Mouse (Mus musculus) ES-Bruce4 (cell line): ENCODE measurements around the gene B3gnt3. TPM values are rescaled to one million over a fixed set of nuclear protein-coding genes. Genes with fewer than 3 reads are reported as not detected.

Experiments used
- H3K27ac ChIP-seq: 2 replicates; pipeline ENCODE4 v1.5.1; 2012; ENCODE audit warnings: low read length, inconsistent platforms; ENCODE audit not compliant: insufficient read depth
- H3K27me3 ChIP-seq: 2 replicates; pipeline ENCODE4 v1.6.1; 2012; ENCODE audit warnings: mild to moderate bottlenecking, low read length, inconsistent platforms; ENCODE audit not compliant: control insufficient read depth, poor library complexity, insufficient read depth, severe bottlenecking
- H3K36me3 ChIP-seq: 2 replicates; pipeline ENCODE4 v1.6.1; 2012; ENCODE audit warnings: inconsistent platforms, mild to moderate bottlenecking, low read length, moderate library complexity; ENCODE audit not compliant: control insufficient read depth, poor library complexity, insufficient read depth, severe bottlenecking
- H3K4me1 ChIP-seq: one replicate; pipeline ENCODE4 v1.8.1; 2011; ENCODE audit warnings: low read length; ENCODE audit not compliant: control insufficient read depth, insufficient read depth
- H3K4me3 ChIP-seq: 2 replicates; pipeline ENCODE4 v1.5.1; 2011; ENCODE audit warnings: low read depth, mild to moderate bottlenecking, low read length
- H3K9ac ChIP-seq: 2 replicates; pipeline ENCODE4 v1.6.1; 2012; ENCODE audit warnings: low read depth, mild to moderate bottlenecking, inconsistent platforms; ENCODE audit not compliant: poor library complexity, severe bottlenecking
- H3K9me3 ChIP-seq: replicated peaks from 2 replicates; pipeline ENCODE4 v1.6.1; 2012; ENCODE audit warnings: mild to moderate bottlenecking, low read length, inconsistent platforms; ENCODE audit not compliant: control insufficient read depth, poor library complexity, insufficient read depth, severe bottlenecking
- CTCF ChIP-seq: IDR thresholded peaks from one replicate; pipeline ENCODE4 v1.8.1; 2011; ENCODE audit warnings: low read depth, low read length
- EP300 ChIP-seq: IDR thresholded peaks from 2 replicates; pipeline ENCODE4 v1.6.1; 2011; ENCODE audit warnings: low read depth, low read length; ENCODE audit not compliant: insufficient read depth
- POLR2A ChIP-seq: IDR thresholded peaks from one replicate; pipeline ENCODE4 v1.8.1; 2011; ENCODE audit warnings: low read length; ENCODE audit not compliant: insufficient read depth
- polyA plus RNA-seq: library from polyadenylated mRNA; stranded (reverse); fragments of >200 nt; gene quantifications from 2 replicates; pipeline ENCODE4 v1.2.4, GENCODE M21; 2011; ENCODE audit warnings: low read depth; ENCODE audit not compliant: missing spikeins, insufficient read depth, insufficient read length

The B3gnt3 gene
- polyA plus RNA-seq, 1 experiment: 1.8 TPM

DNA sequence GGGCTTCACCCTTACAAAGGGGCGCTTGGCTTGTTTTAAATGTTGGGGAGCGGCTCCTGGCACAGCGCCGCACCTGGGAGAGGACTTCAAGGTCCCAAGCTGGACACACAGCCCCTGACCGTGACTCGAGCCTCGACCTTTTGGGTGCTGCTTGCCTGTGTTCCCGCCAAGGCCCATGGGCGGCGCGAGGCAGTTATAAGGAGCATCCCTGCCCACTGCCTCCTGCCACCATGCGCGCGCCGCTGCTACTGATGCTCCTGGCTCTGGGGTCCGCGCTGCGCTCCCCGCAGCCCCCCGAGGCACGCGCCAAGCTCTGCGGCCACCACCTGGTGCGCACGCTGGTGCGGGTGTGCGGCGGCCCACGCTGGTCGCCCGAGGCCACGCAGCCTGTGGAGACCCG is 12.6 kb downstream of the B3gnt3 start, which contains the start of gene Insl3:
Gene Insl3, plus strand, starts transcription at position 187 of the 400 bp plus-strand sequence.
- Histone ChIP-seq H3K4me3 (peak within 1 kb of the TSS; percentile 3; the same call in 1 of the 2 replicates), H3K27me3 (peaks cover 16% of the 10 kb centered on the region), H3K9me3 (no peaks in the 10 kb centered on the region), H3K4me1 (peaks cover 12% of the 10 kb centered on the region), H3K27ac (no peak within 1 kb of the TSS), H3K36me3 (no peaks in the 10 kb centered on the region), H3K9ac (peak within 1 kb of the TSS; percentile 17)
- no peak for TF ChIP-seq POLR2A
- TF ChIP-seq EP300: no peak
- TF ChIP-seq CTCF: no peak

DNA sequence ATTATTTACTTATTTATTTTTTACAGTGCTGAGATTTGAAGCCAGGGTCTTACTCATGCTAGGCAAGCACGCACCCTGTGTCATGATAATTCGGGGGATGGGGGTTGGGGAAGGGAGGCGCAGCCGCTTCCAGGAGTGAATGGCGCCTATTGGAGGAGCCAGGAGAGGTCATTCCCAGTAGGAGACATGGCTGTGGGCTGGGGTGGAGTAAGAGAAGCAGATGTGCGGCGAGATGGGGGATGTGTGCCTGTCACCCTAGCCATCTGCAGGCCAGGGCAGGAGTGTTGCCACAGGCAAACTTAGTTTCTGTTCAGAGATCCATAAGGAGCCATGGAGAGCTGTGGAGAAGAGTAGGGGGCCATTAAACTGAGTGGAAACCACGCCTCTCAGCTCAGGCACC is 14.0 kb downstream of the B3gnt3 start:
- Histone ChIP-seq H3K9ac (no peak overlapping the region), H3K27ac (no peak overlapping the region), H3K4me3 (no peak overlapping the region), H3K4me1 (peaks cover 12% of the 10 kb centered on the region), H3K27me3 (peaks cover 3% of the 10 kb centered on the region; the same call in 1 of the 2 replicates), H3K36me3 (no peaks in the 10 kb centered on the region), H3K9me3 (no peaks in the 10 kb centered on the region)
- TF ChIP-seq CTCF (no peak), EP300 (peak; percentile 75; the same call in 1 of the 2 replicates)

DNA sequence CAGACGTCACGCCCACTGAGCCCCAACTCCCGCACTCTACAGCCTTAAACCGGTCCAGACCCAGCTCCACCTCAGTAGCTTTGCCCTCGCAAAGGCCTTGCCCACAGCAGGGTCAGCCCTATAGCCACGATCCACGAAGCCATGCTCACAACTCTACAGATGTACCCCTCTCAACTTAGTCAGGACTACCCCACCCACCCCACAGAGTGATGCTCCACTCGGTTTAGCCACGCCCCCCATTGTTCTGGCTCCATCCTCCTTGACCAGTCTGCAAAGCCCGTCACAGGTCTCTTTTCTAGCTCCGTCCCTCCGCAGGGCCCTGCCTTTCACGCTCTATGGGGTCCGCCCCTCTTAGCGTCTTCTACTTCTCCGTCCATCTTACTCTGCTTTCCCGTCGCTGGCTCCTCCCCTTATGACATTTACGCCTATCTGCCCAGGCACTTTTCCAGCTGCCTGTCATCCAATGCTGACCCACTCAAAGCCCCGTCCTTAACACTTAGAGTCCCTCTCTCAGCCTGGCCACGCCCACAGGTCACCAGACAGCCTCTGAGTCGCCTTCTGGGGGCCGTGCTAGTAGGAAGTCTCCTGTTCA is 15.3 kb downstream of the B3gnt3 start:
- Histone ChIP-seq H3K4me1 (peaks cover 12% of the 10 kb centered on the region), H3K36me3 (no peaks in the 10 kb centered on the region), H3K9me3 (no peaks in the 10 kb centered on the region), H3K27me3 (no peaks in the 10 kb centered on the region), H3K4me3 (peak overlapping the region; percentile 33), H3K9ac (peak overlapping the region; percentile 4; the same call in 1 of the 2 replicates), H3K27ac (no peak overlapping the region)
- TF ChIP-seq CTCF (no peak), EP300 (no peak), POLR2A (no peak)

DNA sequence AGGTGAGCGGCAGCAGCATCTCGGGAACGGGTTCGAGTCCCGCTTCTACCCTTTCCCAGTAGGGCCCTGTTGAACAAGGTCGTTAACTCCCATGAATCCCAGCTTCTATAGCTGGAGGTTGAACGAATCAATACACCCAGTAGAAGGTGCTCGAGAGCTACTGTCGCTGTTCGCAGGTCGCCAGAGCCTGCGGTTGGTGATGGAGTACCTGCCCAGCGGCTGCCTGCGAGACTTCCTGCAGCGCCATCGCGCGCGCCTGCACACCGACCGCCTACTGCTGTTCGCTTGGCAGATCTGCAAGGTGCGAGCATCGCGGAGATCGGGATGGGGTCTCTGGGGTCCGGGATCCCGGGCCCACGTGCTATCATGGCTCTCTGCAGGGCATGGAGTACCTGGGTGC is 16.0 kb downstream of the B3gnt3 start:
- Histone ChIP-seq H3K4me1 (peaks cover 12% of the 10 kb centered on the region), H3K36me3 (no peaks in the 10 kb centered on the region), H3K27ac (no peak overlapping the region), H3K9ac (peak overlapping the region; percentile 4; the same call in 1 of the 2 replicates), H3K27me3 (no peaks in the 10 kb centered on the region), H3K9me3 (no peaks in the 10 kb centered on the region), H3K4me3 (peak overlapping the region; percentile 33)
- TF ChIP-seq POLR2A (no peak), EP300 (peak; percentile 16; the same call in 1 of the 2 replicates), CTCF (peak; percentile 74)

DNA sequence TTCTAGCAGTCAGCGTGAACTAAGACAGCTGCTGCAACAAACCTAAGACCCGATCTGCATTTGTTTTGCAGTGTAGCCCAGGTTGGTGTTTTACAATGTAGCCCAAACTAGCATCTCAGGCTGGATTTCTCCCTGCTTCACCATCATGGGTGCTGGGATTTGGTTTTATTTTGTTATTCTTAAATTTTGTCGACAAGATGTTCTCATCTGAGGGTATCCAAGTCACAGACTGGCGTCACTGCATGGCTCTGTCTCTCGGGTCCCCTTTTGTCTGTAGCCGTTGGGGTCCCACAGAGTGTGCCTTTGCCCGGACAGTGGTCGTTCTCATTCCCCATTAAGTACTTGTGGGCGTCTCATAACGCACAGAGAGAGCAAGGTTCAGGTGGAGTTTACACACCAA is 16.9 kb downstream of the B3gnt3 start:
- no peaks in the 10 kb centered on the region for H3K27me3 ChIP-seq
- no peaks in the 10 kb centered on the region for H3K9me3 ChIP-seq
- no peak overlapping the region for H3K27ac ChIP-seq
- H3K4me1 ChIP-seq: peaks cover 12% of the 10 kb centered on the region
- H3K4me3 ChIP-seq: no peak overlapping the region
- H3K36me3 ChIP-seq: no peaks in the 10 kb centered on the region
- TF ChIP-seq CTCF: no peak
- no peak for TF ChIP-seq POLR2A
- TF ChIP-seq EP300: no peak
- 0 out of 2 replicates have a peak overlapping the region, but pooled peaks have one; percentile 4 for H3K9ac ChIP-seq

DNA sequence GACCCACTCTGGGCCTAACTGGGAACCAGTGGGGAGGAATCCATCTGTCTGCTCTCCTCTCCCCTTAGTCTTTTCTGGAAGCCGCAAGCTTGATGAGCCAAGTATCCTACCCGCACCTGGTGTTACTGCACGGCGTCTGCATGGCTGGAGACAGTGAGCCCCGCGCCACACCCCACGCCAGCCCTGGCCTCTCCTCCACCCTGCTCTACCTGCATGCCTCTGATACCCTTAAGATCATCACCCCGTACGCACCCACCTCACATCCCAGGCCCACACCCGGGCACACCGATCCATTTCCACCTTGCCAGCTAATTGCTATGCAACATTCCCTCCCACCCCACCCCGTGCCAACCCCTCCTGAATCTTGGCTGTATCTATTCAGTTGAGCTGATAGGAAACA is 18.8 kb downstream of the B3gnt3 start:
- no peaks in the 10 kb centered on the region for H3K36me3 ChIP-seq
- H3K9me3 ChIP-seq: no peaks in the 10 kb centered on the region
- no peak overlapping the region for H3K4me3 ChIP-seq
- no peaks in the 10 kb centered on the region for H3K27me3 ChIP-seq
- H3K9ac ChIP-seq: no peak overlapping the region
- H3K4me1 ChIP-seq: peaks cover 9% of the 10 kb centered on the region
- TF ChIP-seq CTCF (no peak), POLR2A (no peak), EP300 (no peak)
- no peak overlapping the region for H3K27ac ChIP-seq
